Mouse (Mus musculus): ENCODE measurements around the gene Map3k6.

GRCm38 (mm10) chr4:133256820-133257219 is 16.2 kb downstream of the Map3k6 start:
- no peak for TF ChIP-seq E2F4 (IDR thresholded peaks at IDR 0.05; ENCODE audit: insufficient read depth)
- no peak for TF ChIP-seq MYOG (IDR thresholded peaks at IDR 0.05; ENCODE audit: control insufficient read depth in 1 of 3, insufficient read depth in 1 of 3, insufficient read length in 2 of 3, low read depth in 2 of 3)
